Mouse (Mus musculus) midbrain, embryonic 13.5 days (tissue): ENCODE measurements at regions not wholly inside any gene's neighbourhood (a gene's known extent, or its start where the extent isn't known, plus 50 kb on each side); places are given as distances from the start of the nearest gene placed in this dataset.

Experiments
- ATAC-seq: fragments of 200-750 bp; cut with Nextera tagmentation; 2 replicates; pipeline ENCODE4 v1.8.0; 2017; ENCODE audit warnings: mild to moderate bottlenecking, moderate TSS enrichment, moderate library complexity
- H3K27ac ChIP-seq: fragments of 300-500 bp; sonication (generic); 2 replicates; pipeline ENCODE4 v1.5.1; 2015; ENCODE audit warnings: inconsistent platforms, mild to moderate bottlenecking, moderate library complexity
- H3K27me3 ChIP-seq: fragments of 300-500 bp; sonication (generic); 2 replicates; pipeline ENCODE4 v1.6.1; 2015; ENCODE audit warnings: mild to moderate bottlenecking, inconsistent platforms
- H3K36me3 ChIP-seq: fragments of 300-500 bp; sonication (generic); 2 replicates; pipeline ENCODE4 v1.6.1; 2015; ENCODE audit warnings: mild to moderate bottlenecking, inconsistent platforms
- H3K4me1 ChIP-seq: fragments of 300-500 bp; sonication (generic); replicated peaks from 2 replicates; pipeline ENCODE4 v1.6.1; 2015; ENCODE audit warnings: inconsistent platforms
- H3K4me2 ChIP-seq: fragments of 300-500 bp; sonication (generic); replicated peaks from 2 replicates; pipeline ENCODE4 v1.6.1; 2015; ENCODE audit warnings: moderate library complexity, mild to moderate bottlenecking, inconsistent platforms
- H3K4me3 ChIP-seq: fragments of 300-500 bp; sonication (generic); replicated peaks from 2 replicates; pipeline ENCODE4 v1.5.1; 2015; ENCODE audit warnings: mild to moderate bottlenecking, inconsistent platforms
- H3K9ac ChIP-seq: fragments of 300-500 bp; sonication (generic); replicated peaks from 2 replicates; pipeline ENCODE4 v1.6.1; 2015; ENCODE audit warnings: mild to moderate bottlenecking, inconsistent platforms
- H3K9me3 ChIP-seq: fragments of 300-500 bp; sonication (generic); 2 replicates; pipeline ENCODE4 v1.6.1; 2016; ENCODE audit warnings: mild to moderate bottlenecking, inconsistent platforms
- WGBS: fragments of 180-500 bp; shearing (Covaris S2); methylation state at CpG from one replicate; pipeline ENCODE4 v1.1.7; 2015; 5-methylcytosine and 5-hydroxymethylcytosine counted together

DNA sequence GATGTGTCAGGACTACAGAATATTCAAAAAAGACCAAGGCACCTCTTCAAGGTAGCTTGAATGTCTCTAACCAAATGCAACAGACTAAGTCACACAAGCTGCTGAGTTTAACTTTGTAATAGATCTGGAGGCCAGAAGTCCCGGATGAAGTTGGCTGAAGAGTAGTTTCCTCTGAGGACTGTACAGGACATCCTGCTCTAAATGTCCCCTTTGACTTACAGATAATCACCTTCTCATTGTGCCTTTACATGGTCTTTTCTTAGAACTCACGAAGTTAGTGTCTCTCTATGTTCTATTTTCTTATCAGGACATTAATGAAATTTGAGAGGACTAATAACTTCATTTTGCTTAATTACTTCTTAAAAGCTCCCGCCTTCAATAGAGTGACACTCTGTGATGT, 703.7 kb downstream of the Diaph3 start:
- Histone ChIP-seq H3K27me3 (no peaks in the 10 kb centered on the region), H3K9me3 (no peaks in the 10 kb centered on the region), H3K4me3 (no peak overlapping the region), H3K4me1 (peaks cover 7% of the 10 kb centered on the region; the same call in 1 of the 2 replicates), H3K27ac (no peak overlapping the region), H3K36me3 (no peaks in the 10 kb centered on the region), H3K4me2 (no peak overlapping the region), H3K9ac (no peak overlapping the region)
- ATAC-seq, result no peak
- 85% methylated on average over 3 of the region's 3 CpGs for WGBS

DNA sequence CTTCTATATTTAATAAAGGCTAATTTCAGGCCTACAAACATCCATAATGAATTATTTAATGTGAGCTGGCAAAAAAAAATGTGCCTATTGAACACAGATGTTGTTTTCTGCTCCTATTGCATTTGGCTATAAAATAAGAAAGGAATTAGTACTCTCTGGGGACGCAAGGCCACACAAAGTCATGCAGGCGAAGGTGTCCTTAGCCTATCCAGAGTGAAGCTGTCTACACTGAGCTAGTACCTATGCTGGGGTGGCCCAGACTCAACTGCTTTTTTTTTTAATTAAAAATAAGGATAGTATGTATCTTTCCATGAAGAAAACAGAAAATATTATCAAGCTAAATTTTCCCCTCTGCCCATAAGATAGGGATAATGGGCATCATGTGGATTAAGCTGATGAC, 705.7 kb downstream of the Diaph3 start:
- Histone ChIP-seq H3K4me3 (no peak overlapping the region), H3K36me3 (no peaks in the 10 kb centered on the region), H3K9me3 (no peaks in the 10 kb centered on the region), H3K9ac (no peak overlapping the region), H3K27me3 (no peaks in the 10 kb centered on the region), H3K27ac (no peak overlapping the region), H3K4me2 (no peak overlapping the region), H3K4me1 (0 out of 2 replicates have a peak, but pooled peaks cover 2% of the 10 kb centered on the region)
- no peak for ATAC-seq
- 91% methylated on average over 2 of the region's 2 CpGs for whole genome bisulfite sequencing

GRCm38 (mm10) chr14:86431215-86431816, 709.7 kb downstream of the Diaph3 start:
- H3K9ac ChIP-seq, result no peak overlapping the region
- H3K36me3 ChIP-seq, result no peaks in the 10 kb centered on the region
- H3K4me2 ChIP-seq, result no peak overlapping the region
- WGBS, result 82% methylated on average over 6 of the region's 6 CpGs
- H3K27me3 ChIP-seq, result no peaks in the 10 kb centered on the region
- no peak for ATAC-seq
- H3K4me1 ChIP-seq, result peaks cover 13% of the 10 kb centered on the region; the same call in 1 of the 2 replicates
- H3K9me3 ChIP-seq, result no peaks in the 10 kb centered on the region
- no peak overlapping the region for H3K27ac ChIP-seq
- H3K4me3 ChIP-seq, result no peak overlapping the region

GRCm38 (mm10) chr14:86421881-86422280, 719.2 kb downstream of the Diaph3 start:
- H3K4me2 ChIP-seq, result no peak overlapping the region
- no peaks in the 10 kb centered on the region for H3K27me3 ChIP-seq
- H3K4me1 ChIP-seq, result 0 out of 2 replicates have a peak, but pooled peaks cover 4% of the 10 kb centered on the region
- no peaks in the 10 kb centered on the region for H3K36me3 ChIP-seq
- no peaks in the 10 kb centered on the region for H3K9me3 ChIP-seq
- WGBS, result 85% methylated on average over 5 of the region's 5 CpGs
- H3K9ac ChIP-seq, result no peak overlapping the region
- ATAC-seq, result no peak
- H3K27ac ChIP-seq, result no peak overlapping the region
- H3K4me3 ChIP-seq, result no peak overlapping the region

DNA sequence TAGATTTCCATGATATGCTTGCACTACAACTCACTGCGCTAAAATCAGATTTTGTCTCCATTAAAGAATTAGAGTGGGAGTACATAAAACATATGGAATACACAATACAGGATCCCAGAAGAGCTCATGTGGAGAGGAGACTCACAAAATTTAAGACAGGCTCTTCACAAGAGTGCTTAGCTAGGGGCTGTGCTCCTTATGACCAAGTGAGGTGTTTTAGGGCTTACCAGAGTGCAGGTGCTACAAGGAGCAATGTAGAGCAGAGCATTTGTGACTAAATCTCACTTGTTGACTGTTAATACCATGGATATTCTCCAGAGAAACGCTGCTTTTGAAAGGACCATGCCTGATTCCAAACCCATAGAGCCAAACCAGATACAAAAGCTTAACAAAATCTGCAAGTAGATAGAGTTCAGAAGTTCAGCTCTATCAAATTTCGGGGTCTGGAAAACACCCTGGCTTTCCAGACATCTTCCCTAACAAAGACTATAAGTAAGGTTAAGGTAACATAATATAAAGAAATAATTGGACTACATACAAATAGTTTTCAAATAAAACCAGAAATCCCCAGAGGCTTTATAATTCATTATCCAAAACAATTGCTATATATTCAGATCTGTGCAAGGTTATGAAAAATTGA, 721.0 kb downstream of the Diaph3 start:
- 88% methylated on average over 3 of the region's 3 CpGs for WGBS
- no peak for ATAC-seq

GRCm38 (mm10) chr14:86396876-86397275, 744.2 kb downstream of the Diaph3 start:
- H3K36me3 ChIP-seq, result no peaks in the 10 kb centered on the region
- ATAC-seq, result no peak
- H3K4me1 ChIP-seq, result peaks cover 20% of the 10 kb centered on the region
- peaks cover 5% of the 10 kb centered on the region; the same call in 1 of the 2 replicates for H3K27me3 ChIP-seq
- no peak overlapping the region for H3K4me2 ChIP-seq
- peak overlapping the region; percentile 68; the same call in 1 of the 2 replicates for H3K27ac ChIP-seq
- no peaks in the 10 kb centered on the region for H3K9me3 ChIP-seq
- WGBS, result 49% methylated on average over 3 of the region's 3 CpGs
- no peak overlapping the region for H3K4me3 ChIP-seq
- no peak overlapping the region for H3K9ac ChIP-seq

More for the DNA sequence above, 721.0 kb downstream of the Diaph3 start:
- Histone ChIP-seq H3K36me3 (no peaks in the 10 kb centered on the region), H3K4me3 (no peak overlapping the region), H3K27ac (no peak overlapping the region), H3K4me2 (no peak overlapping the region), H3K9me3 (no peaks in the 10 kb centered on the region), H3K27me3 (no peaks in the 10 kb centered on the region), H3K4me1 (no peaks in the 10 kb centered on the region), H3K9ac (no peak overlapping the region)

- H3K4me3 ChIP-seq, result peak overlapping the region; percentile 18; the same call in 1 of the 2 replicates
- peak; percentile 88 for ATAC-seq
- H3K9me3 ChIP-seq, result no peaks in the 10 kb centered on the region
- H3K4me2 ChIP-seq, result peak overlapping the region; percentile 44
- peaks cover 5% of the 10 kb centered on the region; the same call in 1 of the 2 replicates for H3K27me3 ChIP-seq
- H3K4me1 ChIP-seq, result peaks cover 20% of the 10 kb centered on the region
- no peaks in the 10 kb centered on the region for H3K36me3 ChIP-seq
- peak overlapping the region; percentile 68 for H3K27ac ChIP-seq
- H3K9ac ChIP-seq, result 0 out of 2 replicates have a peak overlapping the region, but pooled peaks have one; percentile 36
- 2% methylated on average over 9 of the region's 9 CpGs for WGBS
Measured at GRCm38 (mm10) chr14:86395951-86396361, 745.1 kb downstream of the Diaph3 start.

DNA sequence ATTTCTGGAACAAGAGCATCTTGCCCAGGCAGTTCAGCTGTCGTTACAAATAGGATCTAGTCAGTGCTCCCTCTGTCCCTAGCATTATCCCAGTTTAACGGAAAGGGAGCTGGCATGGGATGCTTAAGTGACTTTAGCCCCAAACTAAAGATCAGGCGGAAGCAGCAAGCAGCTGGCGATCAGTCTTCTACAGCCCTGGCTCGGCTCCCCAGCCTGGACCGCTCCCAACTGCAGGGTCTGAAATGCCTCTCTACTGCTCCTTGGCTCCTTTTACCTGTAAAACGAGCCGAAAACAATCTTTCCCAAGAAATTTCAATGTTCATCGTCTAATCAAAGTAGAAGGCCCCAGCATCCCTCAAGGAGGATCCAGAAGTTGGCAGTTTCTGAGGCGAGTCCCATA, 745.5 kb downstream of the Diaph3 start:
- Histone ChIP-seq H3K9ac (0 out of 2 replicates have a peak overlapping the region, but pooled peaks have one; percentile 36), H3K36me3 (no peaks in the 10 kb centered on the region), H3K27me3 (peaks cover 5% of the 10 kb centered on the region; the same call in 1 of the 2 replicates), H3K4me3 (peak overlapping the region; percentile 18), H3K4me1 (peaks cover 20% of the 10 kb centered on the region), H3K9me3 (no peaks in the 10 kb centered on the region), H3K4me2 (peak overlapping the region; percentile 44), H3K27ac (peak overlapping the region; percentile 68)
- WGBS, result 10% methylated on average over 10 of the region's 10 CpGs
- ATAC-seq, result peak; percentile 75

- Histone ChIP-seq H3K4me1 (peaks cover 20% of the 10 kb centered on the region), H3K27ac (peak overlapping the region; percentile 68), H3K4me2 (peak overlapping the region; percentile 44; the same call in 1 of the 2 replicates), H3K4me3 (no peak overlapping the region), H3K9me3 (no peaks in the 10 kb centered on the region), H3K36me3 (no peaks in the 10 kb centered on the region), H3K9ac (no peak overlapping the region), H3K27me3 (peaks cover 5% of the 10 kb centered on the region; the same call in 1 of the 2 replicates)
- ATAC-seq, result no peak
- WGBS, result 73% methylated on average over 7 of the region's 7 CpGs
Measured at GRCm38 (mm10) chr14:86395068-86395467, 746.0 kb downstream of the Diaph3 start.

DNA sequence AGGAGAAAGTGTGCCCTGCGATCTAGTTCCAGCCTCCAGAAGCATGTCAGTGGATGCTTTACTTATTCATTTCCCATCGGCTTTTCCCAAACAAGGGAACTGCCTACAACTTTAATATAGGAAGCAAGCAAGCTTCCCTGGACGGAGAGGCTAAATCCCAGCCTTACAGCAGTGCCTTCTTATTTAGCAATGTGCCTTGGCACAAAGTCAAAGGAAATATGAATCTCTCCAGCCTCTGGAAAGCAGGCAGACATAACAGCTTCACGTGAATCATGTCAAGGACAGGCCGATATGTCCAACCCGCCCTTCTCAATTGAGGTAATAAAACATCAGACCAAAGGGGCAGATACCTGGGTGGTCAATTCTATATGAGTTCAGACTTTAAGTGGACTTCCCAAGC, 755.9 kb downstream of the Diaph3 start:
- WGBS, result 85% methylated on average over 6 of the region's 6 CpGs
- no peak overlapping the region for H3K27ac ChIP-seq
- no peak overlapping the region for H3K4me3 ChIP-seq
- H3K36me3 ChIP-seq, result no peaks in the 10 kb centered on the region
- no peaks in the 10 kb centered on the region for H3K4me1 ChIP-seq
- H3K27me3 ChIP-seq, result no peaks in the 10 kb centered on the region
- H3K9me3 ChIP-seq, result no peaks in the 10 kb centered on the region
- no peak for ATAC-seq
- no peak overlapping the region for H3K9ac ChIP-seq
- H3K4me2 ChIP-seq, result no peak overlapping the region

GRCm38 (mm10) chr14:86365032-86365431, 776.0 kb downstream of the Diaph3 start:
- Histone ChIP-seq H3K9me3 (no peaks in the 10 kb centered on the region), H3K27me3 (no peaks in the 10 kb centered on the region), H3K4me2 (no peak overlapping the region), H3K27ac (no peak overlapping the region), H3K4me1 (peaks cover 9% of the 10 kb centered on the region; the same call in 1 of the 2 replicates), H3K9ac (no peak overlapping the region), H3K36me3 (no peaks in the 10 kb centered on the region), H3K4me3 (no peak overlapping the region)
- peak; percentile 50; the same call in 1 of the 2 replicates for ATAC-seq
- 91% methylated on average over 2 of the region's 2 CpGs for WGBS

DNA sequence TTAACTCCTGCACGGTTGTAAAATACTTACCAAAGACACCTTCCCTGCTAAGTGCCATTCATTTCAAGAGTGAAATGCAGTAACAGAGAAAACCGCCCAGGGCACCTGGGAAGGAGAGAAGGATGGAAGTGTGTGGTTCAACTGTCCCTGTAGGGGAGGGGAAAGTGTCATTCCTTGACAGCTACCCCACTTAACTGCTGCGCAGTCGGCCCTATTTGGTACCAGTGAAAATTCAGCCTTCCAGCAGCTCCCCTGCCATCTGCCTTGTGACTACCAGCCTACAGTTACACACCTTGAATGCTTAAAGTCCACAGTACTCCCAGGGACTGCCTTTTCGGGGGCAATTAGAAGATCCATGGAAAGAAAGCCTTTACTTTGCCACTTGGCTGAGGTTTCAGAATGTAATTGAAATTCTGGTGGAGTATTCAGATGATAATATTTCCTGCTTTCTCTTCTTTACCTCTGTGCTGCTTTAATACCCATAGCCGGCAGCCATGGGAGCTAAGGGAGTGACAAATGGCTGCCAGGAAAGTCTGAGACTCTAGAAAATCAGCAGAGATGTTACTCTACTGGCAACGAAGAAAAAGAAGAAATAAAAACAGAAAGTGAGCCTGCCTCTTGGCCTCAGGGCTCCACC, 780.5 kb downstream of the Diaph3 start:
- no peaks in the 10 kb centered on the region for H3K27me3 ChIP-seq
- H3K4me1 ChIP-seq, result peaks cover 9% of the 10 kb centered on the region; the same call in 1 of the 2 replicates
- H3K4me2 ChIP-seq, result no peak overlapping the region
- H3K27ac ChIP-seq, result no peak overlapping the region; the same call in 1 of the 2 replicates
- peak; percentile 34; the same call in 1 of the 2 replicates for ATAC-seq
- no peak overlapping the region for H3K4me3 ChIP-seq
- WGBS, result 26% methylated on average over 7 of the region's 7 CpGs
- no peak overlapping the region for H3K9ac ChIP-seq
- H3K9me3 ChIP-seq, result no peaks in the 10 kb centered on the region
- H3K36me3 ChIP-seq, result no peaks in the 10 kb centered on the region
